Mouse (Mus musculus): Measurements from ENCODE around the gene Plekhg2.

DNA sequence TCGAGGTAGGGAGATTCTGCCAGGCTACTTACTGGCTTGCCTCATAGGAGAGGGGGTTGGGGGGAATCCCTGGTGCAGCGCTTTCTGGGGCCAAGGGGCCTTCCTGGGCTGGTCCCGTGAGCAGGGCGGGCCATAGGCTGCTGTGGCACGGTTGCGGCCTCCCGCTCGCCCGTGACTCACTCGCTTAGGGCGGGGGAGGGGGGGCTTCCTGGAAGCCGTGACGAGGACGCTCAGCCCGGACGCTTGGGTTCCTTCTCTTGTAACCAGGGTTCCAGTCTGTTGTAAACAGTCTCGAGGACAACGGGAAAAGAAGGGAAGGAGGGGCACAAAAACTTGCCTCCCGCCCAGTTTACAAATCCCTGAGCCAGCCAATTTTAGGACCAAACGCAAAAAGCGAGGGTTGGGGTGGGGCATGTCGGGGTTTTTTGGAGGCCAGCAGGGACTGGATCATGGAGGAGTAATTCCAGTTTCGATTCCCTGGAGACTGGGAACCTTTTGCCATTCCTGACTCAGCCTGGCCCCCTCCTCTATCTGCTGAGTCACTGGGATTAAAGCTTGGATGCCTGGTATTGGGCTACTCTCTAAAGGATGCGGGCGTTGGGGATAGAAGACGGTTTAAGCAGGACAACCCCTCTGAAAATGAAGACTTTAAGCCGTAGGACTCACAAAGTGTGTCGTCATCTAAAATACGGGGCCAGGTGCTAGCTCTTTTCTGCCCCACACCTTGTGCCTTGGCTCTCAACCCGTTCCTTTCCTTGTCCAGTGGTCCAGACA lies 8.8 kb upstream of the Plekhg2 start:
- TF ChIP-seq CTCF (IDR thresholded peaks at IDR 0.05; ENCODE audit: insufficient read depth, low read length), result no peak
- peak; percentile 55; the same call in 1 of the 2 replicates for TF ChIP-seq POLR2A (IDR thresholded peaks at IDR 0.05; ENCODE audit: borderline replicate concordance, extremely low read depth, low read depth, low read length)
